Mouse (Mus musculus) lung, postnatal 25 days (tissue): ENCODE data around the gene Slc16a7.

Source experiments
- DNase-seq: peaks from one replicate; pipeline ENCODE4 v3.0.0; 2022; ENCODE audit warnings: low spot score

Gene Slc16a7

DNA sequence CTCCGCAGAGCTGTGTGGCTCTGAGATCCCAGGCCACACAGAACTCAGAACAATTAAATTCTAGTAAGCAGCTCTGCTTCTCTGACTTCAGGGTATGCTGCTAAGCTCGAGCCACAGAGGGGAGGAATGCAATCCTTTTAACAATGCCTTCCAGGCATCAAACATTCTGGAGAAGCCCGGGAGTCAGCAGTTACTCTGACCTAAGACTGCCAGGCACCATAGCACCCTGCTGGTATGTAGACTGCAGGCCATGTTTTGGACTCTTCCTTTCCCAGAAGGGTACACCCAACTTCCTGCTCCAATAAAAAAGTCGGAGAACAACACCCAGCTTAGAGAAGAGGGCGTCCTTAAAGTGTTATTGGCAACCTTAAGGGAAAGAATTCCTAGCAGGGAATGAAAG, 205.1 kb downstream of the Slc16a7 start:
- DNase-seq = no peak

DNA sequence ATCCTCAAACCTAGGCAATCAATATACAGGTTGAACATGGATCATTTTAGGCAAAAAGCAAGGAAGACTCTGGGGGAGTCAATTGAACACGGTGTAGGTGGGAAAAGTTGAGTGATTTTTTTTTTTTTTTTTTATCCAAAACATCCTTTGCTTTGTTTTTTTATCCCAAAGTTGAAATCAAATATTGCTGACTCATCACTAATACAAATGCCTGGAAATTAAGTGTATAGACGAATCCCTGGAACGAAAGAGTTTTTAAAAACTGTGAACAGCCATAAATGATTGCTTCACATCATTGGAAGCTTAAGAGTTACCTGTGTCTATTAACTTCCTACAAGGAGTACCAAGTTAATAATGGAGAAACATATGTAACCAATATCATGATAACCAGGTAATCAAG, 206.7 kb downstream of the Slc16a7 start:
- DNase-seq = no peak

DNA sequence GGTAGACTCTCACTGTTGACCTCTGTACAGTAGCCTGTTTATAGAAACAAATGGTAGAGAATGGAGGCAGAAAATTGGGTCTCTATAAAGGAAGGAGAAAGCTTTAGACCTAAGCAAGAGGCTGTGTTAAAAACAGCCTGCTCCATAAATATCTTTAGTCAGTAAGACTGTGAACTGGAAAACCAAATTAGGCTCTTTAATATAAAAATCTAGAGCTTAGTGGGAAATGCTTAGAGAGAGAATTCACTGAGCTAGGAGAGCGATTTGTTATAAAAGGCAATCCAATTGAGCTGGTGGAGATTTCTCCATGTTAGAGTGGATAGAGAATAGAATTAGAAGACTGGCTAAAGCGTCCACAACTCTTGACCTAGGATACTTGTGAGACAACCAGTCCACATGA, 211.5 kb downstream of the Slc16a7 start:
- no peak for DNase-seq

DNA sequence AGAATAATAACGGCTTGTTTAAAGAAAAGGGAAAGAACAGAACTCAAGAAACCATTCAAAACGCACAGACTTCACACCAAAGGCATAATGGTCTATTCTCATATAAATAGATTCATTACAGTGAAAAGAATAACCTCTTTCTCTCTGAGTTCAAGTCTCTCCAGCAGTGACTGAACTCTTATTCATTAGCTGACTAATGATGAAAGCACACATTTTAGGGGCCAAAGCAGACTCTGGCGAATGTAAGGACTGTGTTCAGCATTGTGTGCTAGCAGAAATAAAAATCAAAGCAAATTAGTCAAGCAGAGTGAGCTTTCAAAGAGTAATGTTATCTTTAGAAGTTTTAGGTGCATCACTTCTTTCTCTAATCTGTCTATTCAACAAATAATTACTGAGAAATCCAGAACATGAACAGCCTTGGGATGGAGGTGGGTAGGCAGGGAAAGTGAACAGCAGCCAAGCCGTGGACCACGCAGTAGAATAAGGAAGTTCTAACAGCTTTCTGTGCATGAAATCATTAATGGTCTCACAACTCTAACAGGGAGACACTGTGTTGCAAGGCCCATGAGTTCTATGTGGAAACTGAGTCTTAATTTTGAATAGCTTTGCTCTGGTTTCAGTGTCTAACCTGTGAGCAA, 214.1 kb downstream of the Slc16a7 start:
- DNase-seq = no peak

DNA sequence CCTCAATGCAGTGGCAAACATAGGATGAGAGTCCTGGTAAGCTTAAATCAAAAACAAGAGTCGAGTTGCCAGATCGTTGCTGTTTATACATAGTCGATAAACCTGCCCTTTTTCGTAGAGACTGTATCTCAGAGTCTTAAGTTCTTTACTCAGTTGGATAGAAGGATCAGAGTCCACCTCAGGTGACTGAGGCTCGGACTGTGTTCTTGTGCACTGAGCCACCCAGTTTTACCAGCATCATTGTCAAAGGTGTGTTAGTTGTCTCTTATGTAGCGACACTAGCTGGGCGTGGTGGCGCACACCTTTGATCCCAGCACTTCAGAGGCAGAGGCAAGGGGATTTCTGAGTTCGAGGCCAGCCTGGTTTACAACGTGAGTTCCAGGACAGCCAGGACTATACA, 217.6 kb downstream of the Slc16a7 start:
- DNase-seq = no peak

DNA sequence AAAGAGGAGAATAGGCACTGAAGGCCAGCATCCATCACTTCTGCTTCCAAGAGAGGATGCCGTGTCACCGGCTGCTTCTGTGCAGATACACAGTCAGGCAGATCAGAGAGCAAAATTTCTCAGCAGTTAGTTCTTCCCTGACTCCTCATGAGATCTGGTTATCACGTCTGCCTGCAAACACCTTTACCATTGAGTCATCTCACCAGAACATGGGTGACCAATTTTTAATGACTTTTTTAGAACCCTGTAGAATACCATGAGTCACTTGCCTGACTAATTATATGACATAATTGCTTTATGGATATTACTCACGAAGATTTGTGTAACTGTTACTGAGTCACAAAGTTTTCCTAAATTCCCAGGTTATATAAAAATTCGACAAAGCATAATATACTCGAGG, 218.1 kb downstream of the Slc16a7 start:
- DNase-seq = no peak
